Mouse (Mus musculus) gastrocnemius, postnatal 36 days (tissue): ENCODE data around the gene Gm20605. TPM values are rescaled to one million over a fixed set of nuclear protein-coding genes. Genes with fewer than 3 reads are reported as not detected.

Experiments used
- DNase-seq, 2 experiments: peaks; one replicate each; pipeline ENCODE4 v3.0.0; 2022
- intact Hi-C: fragments of 180-260 bp; cut with DNase I; formaldehyde crosslinking; loops from one replicate; pipeline ENCODE4 v1.15.1; 2025
- long read RNA-seq, 2 experiments: library from polyadenylated mRNA; stranded (forward); transcript quantifications; one replicate each; pipeline ENCODE4 v2.0.0; 2021
- total RNA-seq, 2 experiments: library from RNA; stranded (reverse); gene quantifications; 2 replicates each; pipeline ENCODE4 v1.2.3; 2021

Gene Gm20605
- total RNA-seq = 1 to 10 TPM; 2.0 to 2.9 TPM
- long read RNA-seq, experiment 1, partial matches to known transcripts = 0 of 8 reads
- long read RNA-seq, experiment 1, other reads (novel, unspliced or antisense) = 8 of 8 reads
- long read RNA-seq, experiment 2 = 0 reads

DNA sequence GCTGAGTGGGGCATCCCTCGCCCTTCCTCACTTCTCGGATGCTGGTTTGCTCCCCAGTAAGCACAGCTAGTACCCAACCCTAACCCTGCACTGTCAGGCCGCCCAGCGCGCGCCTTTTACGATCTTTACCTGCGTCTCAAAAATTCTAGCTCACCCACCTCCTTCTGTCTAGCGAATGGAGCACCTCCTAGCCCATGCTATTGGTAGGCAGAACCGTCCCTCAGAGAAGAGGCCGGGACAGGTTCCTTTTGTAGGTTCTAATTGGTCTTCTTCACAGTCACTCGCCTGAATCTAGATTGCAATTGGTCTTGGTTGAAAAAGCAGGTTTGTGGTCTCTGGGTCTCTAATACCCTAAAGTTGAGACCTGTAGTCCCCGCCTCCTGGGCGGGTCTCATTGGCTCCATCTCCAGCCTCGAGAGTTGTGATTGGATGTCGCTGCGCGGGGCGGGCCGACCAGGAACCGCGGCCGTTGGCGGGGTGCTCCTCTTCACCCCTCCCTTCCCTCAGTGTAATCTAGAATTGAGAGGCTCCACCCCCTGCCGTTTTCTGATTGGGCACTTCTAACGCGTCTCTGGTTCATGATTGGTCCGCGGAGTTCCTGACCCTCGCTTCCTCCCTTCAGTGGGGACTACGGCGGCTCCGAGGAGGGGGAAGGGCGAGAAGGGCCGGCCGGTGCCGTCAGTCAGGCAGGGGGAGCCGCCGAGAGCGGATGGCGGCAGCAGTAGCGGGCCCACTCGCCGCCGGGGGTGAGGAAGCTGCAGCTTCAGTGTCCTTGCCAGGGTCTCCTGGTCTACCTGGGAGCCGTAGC is at the start of gene Gm20605, which contains the start of the genes Fbxo24 and Lrch4:
TSS of gene Gm20605 (plus strand) at position 678 of the 808 bp plus-strand sequence.
TSS of gene Fbxo24 (minus strand) at position 505 of the 808 bp plus-strand sequence.
TSS of gene Lrch4 (plus strand) at position 624 of the 808 bp plus-strand sequence.
- peak; percentile 96 to 98 for DNase-seq
- intact Hi-C loops = no loop called here

DNA sequence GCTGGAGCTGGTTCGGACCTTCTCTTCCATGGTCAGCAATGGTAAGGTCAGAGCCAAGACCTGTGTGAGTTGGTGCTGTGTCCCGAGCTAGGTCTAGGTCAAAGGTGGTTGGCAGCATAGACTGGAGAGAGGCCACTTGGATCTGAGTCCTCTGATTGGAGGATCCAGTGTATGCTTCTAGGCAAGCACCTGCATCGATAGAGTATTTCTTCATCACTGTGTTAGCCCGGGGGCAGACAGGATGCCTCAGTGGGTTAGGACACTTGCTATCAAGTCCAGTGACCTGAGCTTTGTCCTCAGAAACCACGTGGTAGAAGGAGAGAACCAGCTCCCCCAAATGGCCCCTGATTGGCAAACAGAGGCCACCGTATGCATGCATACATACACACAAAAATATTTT is 48.7 kb upstream of the Gm20605 start:
- intact Hi-C loops = loop anchor here (5.0 kb wide), 1 partner anchor 177 kb away; no protein-coding TSS in a partner anchor
- no peak for DNase-seq

DNA sequence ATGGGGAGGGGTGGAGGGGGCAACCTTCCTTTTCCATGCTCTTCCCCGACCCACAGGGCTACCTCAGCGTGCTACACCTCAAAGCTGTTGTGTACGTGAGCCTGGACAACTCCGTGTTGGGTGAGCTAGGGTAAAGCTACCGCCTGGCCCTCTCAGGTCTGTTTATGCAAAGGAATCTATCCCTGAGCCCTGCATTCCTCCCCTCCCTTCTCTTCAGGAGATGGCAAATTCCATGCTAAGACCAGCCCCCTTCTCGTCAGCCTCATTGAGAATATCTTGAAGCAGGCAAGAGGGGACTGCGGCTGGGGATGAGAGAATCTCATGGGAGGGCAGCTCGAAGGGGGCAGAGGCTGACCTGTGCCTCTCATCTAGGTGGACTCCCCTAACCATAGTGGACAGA is 46.3 kb upstream of the Gm20605 start:
- intact Hi-C loops = loop anchor here (5.0 kb wide), 1 partner anchor 175 kb away; no protein-coding TSS in a partner anchor
- no peak for DNase-seq

DNA sequence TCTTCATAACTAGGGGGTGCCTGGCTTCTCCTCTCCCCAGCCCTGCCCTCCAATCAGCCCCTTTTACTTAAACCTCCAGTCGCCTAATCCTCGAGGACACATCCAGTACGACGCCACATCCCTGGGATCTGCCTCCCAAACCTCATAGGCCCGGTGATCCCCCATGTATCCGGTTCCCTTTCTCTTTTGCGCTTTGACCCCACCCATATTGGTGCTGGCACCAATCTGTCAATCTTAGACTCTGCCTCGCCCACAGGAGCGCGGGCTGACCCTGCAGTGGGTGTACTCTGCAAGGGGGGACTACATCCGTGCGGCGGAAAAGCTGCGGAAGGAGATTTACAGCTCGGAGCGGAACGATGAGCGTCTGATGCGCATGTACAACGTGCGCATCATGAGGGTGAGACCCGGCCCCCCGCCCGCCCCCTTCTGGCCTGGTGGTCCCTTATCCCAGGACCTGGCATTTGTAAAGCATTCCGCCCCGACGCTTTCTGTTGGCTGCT is 45.3 kb upstream of the Gm20605 start:
- no peak for DNase-seq
- intact Hi-C loops = loop anchor here (5.0 kb wide), 1 partner anchor 174 kb away; no protein-coding TSS in a partner anchor

DNA sequence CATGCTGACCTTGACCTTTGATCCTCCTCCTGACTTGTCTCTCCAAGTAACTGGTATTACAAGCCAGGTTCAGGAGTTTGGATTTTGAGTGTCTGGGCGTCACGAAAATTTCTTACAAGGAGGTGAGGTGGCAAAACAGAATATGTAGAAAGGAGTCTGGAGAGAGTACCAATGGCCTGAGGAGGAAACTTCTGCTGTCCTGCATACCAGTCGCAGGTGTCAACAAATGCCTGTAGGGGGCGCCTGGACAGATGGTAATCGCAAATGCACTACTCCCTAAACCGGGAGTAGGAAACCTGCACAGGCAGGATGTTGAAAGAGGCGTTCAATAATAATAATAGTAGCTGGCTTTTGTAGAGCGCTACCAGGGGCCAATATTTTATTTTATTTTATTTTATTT is 44.0 kb upstream of the Gm20605 start:
- intact Hi-C loops = loop anchor here (5.0 kb wide), 2 partner anchors 67 to 172 kb away; no protein-coding TSS in a partner anchor
- DNase-seq = peak; percentile 54 to 70

DNA sequence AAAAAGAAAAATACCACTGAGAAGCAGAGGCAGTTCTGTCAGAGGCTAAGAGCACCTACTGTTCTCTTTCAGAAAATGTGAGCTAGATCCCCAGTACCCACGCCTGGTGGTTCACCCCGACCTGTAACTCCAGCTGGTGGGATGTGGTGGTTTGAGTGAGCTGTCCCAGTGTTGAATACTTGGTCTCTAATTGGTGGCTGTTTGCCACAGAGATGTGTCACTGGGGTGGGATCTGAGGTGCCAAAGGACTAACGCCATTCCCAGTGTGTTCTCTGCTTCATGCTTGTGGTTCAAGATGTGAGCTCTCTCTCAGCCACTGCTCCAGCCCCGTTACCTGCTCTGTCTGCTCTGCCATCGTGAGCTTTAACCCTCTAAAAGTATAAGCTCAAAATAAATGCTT is 38.5 kb upstream of the Gm20605 start:
- intact Hi-C loops = no loop called here
- no peak for DNase-seq

DNA sequence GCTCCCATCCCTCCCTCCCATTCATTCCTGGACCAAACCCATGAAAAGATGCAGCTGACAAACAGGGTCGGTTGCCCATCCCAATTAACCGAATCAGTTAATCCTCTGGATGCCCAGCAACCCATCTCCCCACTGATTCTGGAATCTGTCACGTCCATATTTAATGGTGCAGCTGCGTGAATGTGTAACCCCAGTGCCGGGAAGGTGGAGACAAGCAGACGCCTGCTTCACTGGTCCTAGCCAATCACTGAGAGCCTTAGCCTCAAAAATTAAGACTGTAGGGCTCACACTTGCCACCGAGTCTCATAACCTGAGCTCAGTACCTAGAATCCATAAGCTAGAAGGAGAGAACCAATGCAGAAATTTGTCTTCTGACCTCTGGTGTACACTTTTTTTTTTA is 33.1 kb upstream of the Gm20605 start:
- no peak for DNase-seq
- intact Hi-C loops = no loop called here

GRCm38 (mm10) chr5:137596601-137597261 is 32.2 kb upstream of the Gm20605 start:
- intact Hi-C loops = no loop called here

DNA sequence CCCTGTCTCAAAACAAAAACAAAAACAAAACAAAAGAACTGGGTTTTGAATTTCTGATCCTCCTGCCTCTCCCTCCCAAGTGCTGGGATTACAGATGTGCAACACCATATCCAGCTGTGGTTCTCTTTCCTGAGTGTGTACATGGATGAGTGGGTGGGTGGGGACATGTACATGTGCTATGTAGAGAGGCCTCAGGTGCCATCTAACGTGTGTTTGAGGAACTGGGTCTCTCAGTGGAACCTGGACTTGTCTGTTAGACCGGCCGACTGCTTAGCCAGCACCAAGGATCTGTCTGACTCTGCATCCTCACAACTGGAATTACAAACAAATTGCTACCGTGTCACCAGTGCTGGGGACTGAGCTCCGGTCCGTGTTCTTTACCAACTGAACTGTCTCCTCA is 31.4 kb upstream of the Gm20605 start:
- no peak for DNase-seq
- intact Hi-C loops = no loop called here

More at GRCm38 (mm10) chr5:137596601-137597261, 32.2 kb upstream of the Gm20605 start:
- DNase-seq = no peak

- intact Hi-C loops = no loop called here
- no peak for DNase-seq
Observed at GRCm38 (mm10) chr5:137598100-137598826, 30.7 kb upstream of the Gm20605 start.

- intact Hi-C loops = no loop called here
- no peak for DNase-seq
Observed at GRCm38 (mm10) chr5:137599600-137599999, 29.4 kb upstream of the Gm20605 start.

DNA sequence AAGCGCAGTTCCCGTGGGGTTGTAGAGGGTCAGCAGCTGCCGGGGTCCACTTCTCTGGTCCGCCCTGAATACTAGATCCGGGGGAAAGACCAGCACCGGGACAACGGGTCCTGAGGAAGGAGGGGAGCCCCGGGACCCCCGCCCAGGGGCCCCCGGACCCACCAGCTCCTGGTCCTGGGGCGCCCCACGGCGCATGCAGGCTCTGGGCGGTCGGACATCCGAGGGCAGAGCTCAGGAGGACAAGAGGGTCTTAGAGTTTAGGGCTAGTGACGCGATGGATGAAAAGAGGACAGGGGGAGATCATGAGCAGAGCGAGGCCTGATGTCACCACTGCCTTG is 28.7 kb upstream of the Gm20605 start:
- DNase-seq = no peak
- intact Hi-C loops = loop anchor here (2.0 kb wide), 1 partner anchor 67 kb away; the partner anchor contains the start of genes Epo and Gnb2

DNA sequence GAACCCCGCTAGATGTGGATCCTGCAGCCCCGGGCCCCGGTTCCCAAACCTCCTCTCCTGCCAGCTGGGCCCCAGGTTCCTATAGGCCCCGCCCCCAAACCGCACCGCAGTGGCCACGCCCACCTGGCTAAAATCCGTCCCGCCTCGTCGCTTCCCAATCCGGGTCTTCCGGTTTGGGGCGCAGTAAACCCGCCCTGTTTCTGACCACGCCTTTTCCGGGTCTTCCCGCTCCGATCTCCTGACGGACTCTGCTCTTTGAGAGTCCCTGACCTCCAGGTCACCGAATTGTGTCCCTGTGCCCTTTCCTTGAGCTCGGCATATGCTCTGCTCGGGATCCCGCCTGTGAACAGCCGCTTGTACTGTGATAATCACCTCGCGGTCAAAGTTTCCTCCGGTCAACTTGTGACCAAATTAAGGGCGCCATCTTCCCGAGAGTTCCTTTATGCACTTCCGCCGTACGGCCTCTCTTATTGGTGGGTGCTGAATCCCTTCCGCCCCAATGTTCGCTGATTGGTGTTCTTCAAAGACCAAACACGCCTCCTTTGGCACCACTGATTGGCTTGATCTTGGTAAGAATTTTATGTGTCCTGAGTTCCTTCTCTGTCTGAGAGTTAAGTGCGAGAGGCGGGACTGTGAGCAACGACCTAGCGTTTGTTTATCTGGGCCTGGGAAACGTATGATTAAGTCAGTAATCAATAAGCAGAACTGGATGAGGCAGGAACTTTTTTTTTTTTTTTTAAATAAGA is 28.2 kb upstream of the Gm20605 start, which contains the start of gene Mospd3:
TSS of gene Mospd3 (minus strand) at position 440 of the 746 bp plus-strand sequence.
- intact Hi-C loops = loop anchor here (2.0 kb wide), 1 partner anchor 68 kb away; the partner anchor contains the start of genes Epo and Gnb2
- DNase-seq = peak; percentile 94 to 97

DNA sequence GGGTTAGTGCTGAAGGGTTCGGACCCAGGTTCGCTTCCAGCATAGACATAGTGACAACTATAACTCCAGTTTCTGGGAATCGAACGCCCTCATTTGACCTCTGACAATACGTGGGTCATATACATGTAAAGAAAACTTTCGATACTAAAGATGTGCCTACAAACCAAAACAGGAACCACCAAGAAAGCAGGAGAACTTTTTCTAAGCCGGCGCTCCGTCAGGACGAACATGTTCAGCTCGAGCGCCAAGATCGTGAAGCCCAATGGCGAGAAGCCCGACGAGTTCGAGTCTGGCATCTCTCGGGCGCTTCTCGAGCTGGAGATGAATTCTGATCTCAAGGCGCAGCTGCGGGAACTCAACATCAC is 27.6 kb upstream of the Gm20605 start:
- intact Hi-C loops = loop anchor here (2.0 kb wide), 1 partner anchor 69 kb away; the partner anchor contains the start of genes Epo and Gnb2
- DNase-seq = no peak

- no peak for DNase-seq
- intact Hi-C loops = no loop called here
Observed at GRCm38 (mm10) chr5:137607860-137608653, 20.9 kb upstream of the Gm20605 start.

DNA sequence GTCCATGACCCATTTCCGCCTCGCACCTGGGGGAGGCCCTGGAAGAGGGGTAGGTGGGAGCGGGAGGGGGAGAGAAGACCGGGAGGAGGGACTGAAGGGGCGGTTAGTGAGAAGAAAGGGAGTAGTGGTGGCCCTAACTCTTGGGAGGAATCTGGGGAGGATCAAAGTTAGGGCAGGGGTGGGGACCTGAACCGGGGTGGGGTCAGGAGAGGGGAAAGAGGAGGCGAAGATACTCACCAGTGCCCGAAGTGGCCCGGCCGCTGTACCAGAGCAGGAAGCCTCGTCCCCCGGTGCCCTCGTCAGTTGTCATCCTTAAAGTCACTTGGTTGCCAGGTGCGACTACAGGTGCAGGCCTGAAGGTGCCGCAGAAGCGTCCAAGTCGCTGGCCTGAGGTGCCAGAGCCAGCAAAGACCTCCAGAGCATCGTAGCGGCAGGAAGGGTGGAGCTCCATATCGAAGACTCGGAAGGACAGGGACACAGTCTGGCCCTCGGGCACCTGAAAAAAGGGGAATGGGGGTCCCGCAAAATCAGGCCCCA is 20.3 kb upstream of the Gm20605 start:
- intact Hi-C loops = no loop called here
- no peak for DNase-seq

DNA sequence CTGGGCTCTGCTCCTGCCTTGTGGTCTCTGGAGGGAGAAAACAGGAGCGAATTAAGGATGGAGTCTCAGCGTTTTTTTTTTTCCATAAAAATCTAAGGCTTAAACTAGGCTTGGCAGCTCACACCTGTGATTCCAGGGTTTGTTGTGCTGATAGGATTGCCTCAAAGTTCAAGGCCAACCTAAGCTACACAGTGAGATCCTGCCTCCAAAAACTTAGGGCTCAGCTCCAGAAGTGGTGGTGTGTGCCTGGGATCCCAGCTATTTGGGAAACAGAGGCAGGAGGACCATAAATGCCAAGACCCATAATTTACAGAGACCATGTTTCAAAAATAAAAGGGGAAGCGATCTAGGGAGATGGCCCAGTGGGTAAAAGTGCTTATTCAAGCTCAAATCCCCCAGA is 19.7 kb upstream of the Gm20605 start:
- intact Hi-C loops = no loop called here
- DNase-seq = no peak

- no peak for DNase-seq
- intact Hi-C loops = no loop called here
Observed at GRCm38 (mm10) chr5:137610056-137610455, 18.9 kb upstream of the Gm20605 start.
